Mouse (Mus musculus) stomach, postnatal 0 days (tissue): ENCODE measurements around the gene Traf3ip3. TPM values are rescaled to one million over a fixed set of nuclear protein-coding genes. Genes with fewer than 3 reads are reported as not detected.

Experiments used
- ATAC-seq: fragments of 200-750 bp; cut with Nextera tagmentation; 2 replicates; pipeline ENCODE4 v1.8.0; 2017; ENCODE audit not compliant: low FRiP score, low TSS enrichment
- DNase-seq: peaks from one replicate; pipeline ENCODE4 v3.0.0-alpha.2; 2016; ENCODE audit warnings: low spot score
- H3K27ac ChIP-seq: fragments of 300-500 bp; sonication (generic); replicated peaks from 2 replicates; pipeline ENCODE4 v1.5.1; 2014; ENCODE audit warnings: mild to moderate bottlenecking, control low read depth
- H3K27me3 ChIP-seq: fragments of 300-500 bp; sonication (generic); 2 replicates; pipeline ENCODE4 v1.6.1; 2014; ENCODE audit warnings: low read length; ENCODE audit not compliant: control insufficient read depth, insufficient read depth
- H3K36me3 ChIP-seq: fragments of 300-500 bp; sonication (generic); 2 replicates; pipeline ENCODE4 v1.6.1; 2014; ENCODE audit warnings: low read length, mixed read lengths; ENCODE audit not compliant: control insufficient read depth, insufficient read depth
- H3K4me1 ChIP-seq: fragments of 300-500 bp; sonication (generic); replicated peaks from 2 replicates; pipeline ENCODE4 v1.6.1; 2014; ENCODE audit warnings: antibody characterized with exemption; ENCODE audit not compliant: control insufficient read depth, insufficient read depth
- H3K4me2 ChIP-seq: fragments of 300-500 bp; sonication (generic); replicated peaks from 2 replicates; pipeline ENCODE4 v1.6.1; 2014; ENCODE audit warnings: low read depth, mild to moderate bottlenecking, control low read depth, moderate library complexity
- H3K4me3 ChIP-seq: fragments of 300-500 bp; sonication (generic); 2 replicates; pipeline ENCODE4 v1.5.1; 2014; ENCODE audit warnings: low read depth, low read length, control low read depth
- H3K9ac ChIP-seq: fragments of 300-500 bp; sonication (generic); 2 replicates; pipeline ENCODE4 v1.6.1; 2014; ENCODE audit warnings: mild to moderate bottlenecking, low read length, control low read depth, mixed read lengths
- H3K9me3 ChIP-seq: fragments of 300-500 bp; sonication (generic); 2 replicates; pipeline ENCODE4 v1.6.1; 2016; ENCODE audit warnings: low read length; ENCODE audit not compliant: control insufficient read depth
- CTCF ChIP-seq: IDR thresholded peaks from 2 replicates; pipeline ENCODE4 v1.5.1; 2016; ENCODE audit warnings: antibody characterized with exemption, low read depth, mild to moderate bottlenecking, moderate library complexity
- EP300 ChIP-seq: optimal IDR thresholded peaks from 2 replicates; pipeline ENCODE3; 2016; ENCODE audit warnings: antibody characterized with exemption
- WGBS: fragments of 180-500 bp; shearing (Covaris S2); extraction: QIAGEN DNeasy Blood & Tissue Kit; methylation state at CpG from one replicate; pipeline ENCODE4 v1.1.7; 2014; 5-methylcytosine and 5-hydroxymethylcytosine counted together
- polyA plus RNA-seq: library from polyadenylated mRNA; unstranded; fragments of >200 nt; fragmentation: Nextera tagmentation; extraction: Ambion mirVana; gene quantifications from 2 replicates; pipeline ENCODE4 v1.2.1, GENCODE M21; 2015

Traf3ip3 gene
- polyA plus RNA-seq, 1 experiment from 2014 or later: 1.8 TPM

- WGBS: 91% methylated on average over 1 of the region's 1 CpGs
- no peak for TF ChIP-seq EP300
- peak; percentile 48 for TF ChIP-seq CTCF
- no peaks in the 10 kb centered on the region for H3K36me3 ChIP-seq
These were observed 67.8 kb downstream of the Traf3ip3 start for GRCm38 (mm10) chr1:193133726-193134125.

GRCm38 (mm10) chr1:193132385-193132784 lies 69.1 kb downstream of the Traf3ip3 start:
- H3K4me3 ChIP-seq: no peak overlapping the region
- no peak overlapping the region for H3K9ac ChIP-seq
- peaks cover 5% of the 10 kb centered on the region; the same call in 1 of the 2 replicates for H3K36me3 ChIP-seq
- 0 out of 2 replicates have a peak, but pooled peaks cover 2% of the 10 kb centered on the region for H3K4me1 ChIP-seq
- TF ChIP-seq EP300 (no peak), CTCF (no peak)
- H3K4me2 ChIP-seq: no peak overlapping the region
- H3K27ac ChIP-seq: no peak overlapping the region
- ATAC-seq (no peak), DNase-seq (no peak)
- no peaks in the 10 kb centered on the region for H3K9me3 ChIP-seq
- no peaks in the 10 kb centered on the region for H3K27me3 ChIP-seq

More at GRCm38 (mm10) chr1:193133726-193134125, 67.8 kb downstream of the Traf3ip3 start:
- DNase-seq (no peak), ATAC-seq (no peak)
- Histone ChIP-seq H3K4me1 (0 out of 2 replicates have a peak, but pooled peaks cover 2% of the 10 kb centered on the region), H3K4me3 (no peak overlapping the region), H3K9ac (no peak overlapping the region), H3K27me3 (no peaks in the 10 kb centered on the region), H3K9me3 (no peaks in the 10 kb centered on the region), H3K27ac (no peak overlapping the region), H3K4me2 (no peak overlapping the region)

- TF ChIP-seq EP300 (no peak), CTCF (no peak)
- H3K36me3 ChIP-seq: peaks cover 5% of the 10 kb centered on the region; the same call in 1 of the 2 replicates
- no peak overlapping the region for H3K9ac ChIP-seq
- H3K4me2 ChIP-seq: no peak overlapping the region
- no peaks in the 10 kb centered on the region for H3K27me3 ChIP-seq
- no peak for DNase-seq
- H3K27ac ChIP-seq: no peak overlapping the region
- 43% methylated on average over 6 of the region's 6 CpGs for WGBS
- no peaks in the 10 kb centered on the region for H3K9me3 ChIP-seq
- no peak overlapping the region for H3K4me3 ChIP-seq
- ATAC-seq: no peak
- H3K4me1 ChIP-seq: 0 out of 2 replicates have a peak, but pooled peaks cover 2% of the 10 kb centered on the region
These were observed 70.1 kb downstream of the Traf3ip3 start for GRCm38 (mm10) chr1:193131311-193131948.

- peak; percentile 57 for ATAC-seq
- Histone ChIP-seq H3K9me3 (no peaks in the 10 kb centered on the region), H3K27ac (no peak overlapping the region; the same call in 1 of the 2 replicates), H3K27me3 (no peaks in the 10 kb centered on the region), H3K9ac (no peak overlapping the region), H3K36me3 (peaks cover 5% of the 10 kb centered on the region; the same call in 1 of the 2 replicates), H3K4me2 (peak overlapping the region; percentile 46), H3K4me3 (no peak overlapping the region), H3K4me1 (0 out of 2 replicates have a peak, but pooled peaks cover 2% of the 10 kb centered on the region)
- WGBS: 48% methylated on average over 8 of the region's 8 CpGs
- TF ChIP-seq CTCF (no peak), EP300 (no peak)
- DNase-seq: peak; percentile 29
These were observed 70.7 kb downstream of the Traf3ip3 start for GRCm38 (mm10) chr1:193130839-193131238.

GRCm38 (mm10) chr1:193130456-193130825 lies 71.1 kb downstream of the Traf3ip3 start:
- peak overlapping the region; percentile 91 for H3K4me3 ChIP-seq
- DNase-seq: no peak
- H3K36me3 ChIP-seq: peaks cover 5% of the 10 kb centered on the region; the same call in 1 of the 2 replicates
- H3K9me3 ChIP-seq: no peaks in the 10 kb centered on the region
- 21% methylated on average over 11 of the region's 11 CpGs for WGBS
- H3K27ac ChIP-seq: peak overlapping the region; percentile 35; the same call in 1 of the 2 replicates
- peak; percentile 51 for ATAC-seq
- peak overlapping the region; percentile 2; the same call in 1 of the 2 replicates for H3K9ac ChIP-seq
- 0 out of 2 replicates have a peak, but pooled peaks cover 2% of the 10 kb centered on the region for H3K4me1 ChIP-seq
- peak overlapping the region; percentile 46 for H3K4me2 ChIP-seq
- TF ChIP-seq EP300 (no peak), CTCF (no peak)
- no peaks in the 10 kb centered on the region for H3K27me3 ChIP-seq
